ENCODE assay signal across 1 mouse cellular context in genomic region chr4:130173060-130173822, GRCm38 (mm10).
A peak's percentile ranks its signal among the peaks of the same experiment; 100 is the strongest.
TF ChIP-seq lines count a peak whose summit lies in the region.

No protein-coding gene starts in this region.

TF ChIP-seq in MEL, 35 proteins besides CTCF, POLR2A, EP300 and RAD21 (continued from another document):
- no peak for TF ChIP-seq ELF1 (IDR thresholded peaks at IDR 0.05; ENCODE audit: low read depth, low read length)
- TF ChIP-seq RCOR1 (IDR thresholded peaks at IDR 0.05; ENCODE audit: low read depth, low read length): peak; percentile 29; the same call in 1 of the 2 replicates
- no peak for TF ChIP-seq CHD2 (IDR thresholded peaks at IDR 0.05; ENCODE audit: low read length)
- TF ChIP-seq TCF12 (IDR thresholded peaks at IDR 0.05; ENCODE audit: low read depth, low read length): peak; percentile 19; the same call in 1 of the 2 replicates
